Mouse (Mus musculus) thymus, adult 2 months (tissue): ENCODE results near the gene Pde2a.

Experiments
- CTCF ChIP-seq: fragments of 200-500 bp; IDR thresholded peaks from 2 replicates; pipeline ENCODE4 v1.5.1; 2012; ENCODE audit warnings: mild to moderate bottlenecking, control low read depth, low read length, moderate library complexity, borderline replicate concordance; ENCODE audit not compliant: control insufficient read depth, poor library complexity, insufficient read depth; ENCODE audit errors: extremely low read depth
- POLR2A ChIP-seq: fragments of 200-500 bp; IDR thresholded peaks from 2 replicates; pipeline ENCODE4 v1.6.1; 2012; ENCODE audit warnings: mild to moderate bottlenecking, low read length, control low read depth, moderate library complexity; ENCODE audit not compliant: control insufficient read depth, poor library complexity, insufficient read depth; ENCODE audit errors: extremely low read depth

- TF ChIP-seq POLR2A (no peak), CTCF (no peak)
Observed at GRCm38 (mm10) chr7:101422069-101422468, 578 bp downstream of the Pde2a start.
